ENCODE assay signal across 8 mouse cellular contexts in the genomic region with DNA sequence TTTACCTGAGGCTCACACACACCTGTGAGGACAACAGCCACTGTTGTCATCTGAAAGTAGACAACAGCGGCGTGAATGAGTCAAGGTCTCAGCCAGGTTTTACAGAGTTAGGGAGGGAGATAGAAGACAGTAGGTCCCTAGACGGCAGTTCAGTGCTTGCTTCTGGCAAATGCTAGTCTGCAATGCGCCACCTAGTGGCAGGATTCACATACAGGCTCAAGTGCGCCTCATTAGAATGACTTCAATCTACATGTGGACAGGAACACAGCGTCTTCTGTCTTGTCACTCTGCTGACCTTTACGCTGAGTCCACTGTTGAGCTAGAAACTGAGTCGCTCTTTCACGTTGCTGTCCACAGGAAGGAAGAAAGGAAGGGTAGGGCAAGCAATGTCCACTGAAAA.
DNase-seq lines count a peak whose midpoint lies in the region; ATAC-seq and TF ChIP-seq lines count a peak whose summit lies in the region.

No protein-coding gene starts in this region.

- H3K4me2 ChIP-seq in lung, postnatal 0 days (replicated peaks; ENCODE audit: low read depth, low read length): no peak overlapping the region

- no peaks in the 10 kb centered on the region for H3K36me3 ChIP-seq in lung, postnatal 0 days (ENCODE audit: insufficient read depth, low read length)

- TF ChIP-seq EP300 in lung, postnatal 0 days (IDR thresholded peaks at IDR 0.05): no peak

- 21% methylated on average over 9 of the region's 9 CpGs for WGBS in lung, postnatal 0 days

- H3K9ac ChIP-seq in lung, postnatal 0 days (replicated peaks; ENCODE audit: low read depth): no peak overlapping the region

- DNase-seq in CD4-positive, CD25-positive, alpha-beta regulatory T cell, adult 2 months (ENCODE audit: low read depth, low spot score): peak; percentile 90
- peak; percentile 59 for DNase-seq in MN1 (ENCODE audit: low spot score)
- DNase-seq in cerebellum, adult 8-10 months: peak; percentile 48
- peak; percentile 63 for DNase-seq in gastrocnemius, postnatal 14 days
- peak; percentile 75 for DNase-seq in layer of hippocampus, adult 11-12 months (ENCODE audit: low spot score)
- DNase-seq in lung, postnatal 0 days (ENCODE audit: low spot score): peak; percentile 89
- DNase-seq in right cerebral cortex, postnatal 14 days: peak; percentile 83
- DNase-seq in urinary bladder, postnatal 4 days (ENCODE audit: low spot score in 2 of 2): peak; percentile 44 to 73

- peak; percentile 59 for ATAC-seq in lung, postnatal 0 days

- H3K4me3 ChIP-seq in lung, postnatal 0 days (ENCODE audit: low read depth, low read length): no peak overlapping the region

- peak; percentile 98 for TF ChIP-seq CTCF in lung, postnatal 0 days (IDR thresholded peaks at IDR 0.05)

- H3K27me3 ChIP-seq in lung, postnatal 0 days (replicated peaks; ENCODE audit: insufficient read depth, low read length): no peaks in the 10 kb centered on the region

- no peak overlapping the region for H3K27ac ChIP-seq in lung, postnatal 0 days (ENCODE audit: low read length)

- intact Hi-C loops in gastrocnemius, postnatal 14 days (cut with DNase I; ENCODE audit: low total_unique reads): no loop called here

- no peaks in the 10 kb centered on the region for H3K9me3 ChIP-seq in lung, postnatal 0 days (ENCODE audit: low read length)

- H3K4me1 ChIP-seq in lung, postnatal 0 days (ENCODE audit: insufficient read depth, low read depth, low read length): peaks cover 15% of the 10 kb centered on the region
